Mouse (Mus musculus) heart, adult 2 months (tissue): Measurements from ENCODE around the gene Rpl35a. TPM values are rescaled to one million over a fixed set of nuclear protein-coding genes. Genes with fewer than 3 reads are reported as not detected.

ENCODE experiments used
- DNase-seq, 2 experiments: peaks; one replicate each; pipeline ENCODE4 v3.0.0; 2021
- H3K27ac ChIP-seq: fragments of 200-600 bp; 2 replicates; pipeline ENCODE4 v1.8.1; 2022
- H3K27me3 ChIP-seq: fragments of 200-500 bp; 2 replicates; pipeline ENCODE4 v1.6.1; 2012; ENCODE audit warnings: mild to moderate bottlenecking, low read length, inconsistent platforms, mixed read lengths; ENCODE audit not compliant: control insufficient read depth, insufficient read depth
- H3K36me3 ChIP-seq: fragments of 200-500 bp; 2 replicates; pipeline ENCODE4 v1.6.1; 2012; ENCODE audit warnings: low read length, inconsistent platforms; ENCODE audit not compliant: control insufficient read depth, insufficient read depth
- H3K4me1 ChIP-seq: fragments of 200-500 bp; 2 replicates; pipeline ENCODE4 v1.6.1; 2011; ENCODE audit warnings: low read length; ENCODE audit not compliant: control insufficient read depth, insufficient read depth
- H3K4me3 ChIP-seq: fragments of 200-600 bp; 2 replicates; pipeline ENCODE4 v1.8.1; 2022
- H3K79me2 ChIP-seq: fragments of 200-500 bp; replicated peaks from 2 replicates; pipeline ENCODE4 v1.6.1; 2012; ENCODE audit warnings: mild to moderate bottlenecking, inconsistent platforms, low read length, moderate library complexity, mixed read lengths; ENCODE audit not compliant: control insufficient read depth, insufficient read depth
- H3K9ac ChIP-seq: fragments of 200-500 bp; 2 replicates; pipeline ENCODE4 v1.6.1; 2012; ENCODE audit warnings: low read depth, mild to moderate bottlenecking, control low read depth, inconsistent platforms, low read length, mixed read lengths
- CTCF ChIP-seq: fragments of 200-600 bp; IDR thresholded peaks from 2 replicates; pipeline ENCODE4 v1.8.1; 2022; ENCODE audit warnings: antibody characterized with exemption, mild to moderate bottlenecking, moderate library complexity
- EP300 ChIP-seq: fragments of 200-500 bp; IDR thresholded peaks from 2 replicates; pipeline ENCODE4 v1.6.1; 2011; ENCODE audit warnings: low read depth, low read length, control low read depth; ENCODE audit not compliant: insufficient read depth
- POLR2A ChIP-seq: fragments of 200-500 bp; IDR thresholded peaks from 2 replicates; pipeline ENCODE4 v1.6.1; 2011; ENCODE audit warnings: mild to moderate bottlenecking, low read depth, low read length, control low read depth; ENCODE audit not compliant: insufficient read depth
- WGBS: fragments of 180-500 bp; shearing (Covaris S2); methylation state at CpG from one replicate; pipeline ENCODE4 v1.1.7; 2018; 5-methylcytosine and 5-hydroxymethylcytosine counted together
- intact Hi-C: fragments of 180-260 bp; cut with DNase I; formaldehyde crosslinking; loops from one replicate; pipeline ENCODE4 v1.15.1; 2025
- long read RNA-seq: library from polyadenylated mRNA; stranded (forward); transcript quantifications from one replicate; pipeline ENCODE4 v2.0.0, GENCODE M21; 2021
- polyA plus RNA-seq: library from polyadenylated mRNA; depleted of rRNA; stranded (reverse); fragments of >200 nt; gene quantifications from 2 replicates; pipeline ENCODE4 v1.2.3, GENCODE M21; 2012; rRNA removed
- total RNA-seq, 2 experiments: library from RNA; stranded (reverse); gene quantifications; 2 replicates each; pipeline ENCODE4 v1.2.3; 2021

The Rpl35a gene
- total RNA-seq = 100 to 1,000 TPM; 298 to 319 TPM
- 167 and 313 TPM in 2 replicates for polyA plus RNA-seq
- long read RNA-seq, transcript Rpl35a-201 (5 exons, 491 nt) = minor isoform, 6 of 25 reads
- long read RNA-seq, transcript Rpl35a-205 (5 exons, 510 nt) = major isoform, 13 of 25 reads
- long read RNA-seq, partial matches to known transcripts = 5 of 25 reads
- long read RNA-seq, other reads (novel, unspliced or antisense) = 0 of 25 reads

DNA sequence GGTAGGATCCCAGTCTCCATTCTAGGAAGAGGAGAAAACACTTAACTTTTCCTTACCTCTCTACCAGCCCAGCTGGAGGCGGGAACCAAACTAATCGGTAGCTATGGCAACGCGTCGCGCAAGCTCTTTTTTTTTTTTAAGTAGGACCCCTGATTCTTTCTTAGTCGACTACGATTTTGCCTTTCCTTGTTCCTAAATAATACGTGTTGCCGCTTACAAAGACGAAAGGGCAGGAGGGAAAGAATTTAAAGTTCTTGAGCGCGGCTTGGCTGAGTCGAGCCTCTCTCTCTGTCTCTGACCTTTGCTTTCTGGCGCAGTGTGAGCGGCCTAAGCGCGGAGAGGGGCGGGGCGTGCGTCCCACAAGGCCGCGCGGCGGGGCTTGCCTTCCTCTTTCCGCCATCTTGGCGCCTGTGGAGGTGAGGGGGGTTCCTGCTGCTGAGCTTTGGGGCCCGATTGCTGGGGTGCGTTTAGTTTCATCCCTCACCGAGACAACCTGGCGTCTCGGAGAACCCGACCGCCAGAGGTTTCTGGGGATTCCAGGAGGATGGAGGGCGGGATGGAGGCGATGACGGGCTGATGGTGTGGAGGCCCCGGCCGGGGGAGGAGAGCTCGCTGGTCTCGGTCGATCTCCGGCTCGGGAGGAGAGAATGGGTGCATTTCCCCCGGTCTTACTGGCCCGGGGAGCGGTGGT lies at the start of gene Rpl35a, which contains the start of gene Iqcg:
TSS of gene Rpl35a (plus strand) at position 359 of the 691 bp plus-strand sequence.
TSS of gene Iqcg (minus strand) at position 124 of the 691 bp plus-strand sequence.
- Histone ChIP-seq H3K9ac (peak within 1 kb of the TSS; percentile 87), H3K4me3 (peak within 1 kb of the TSS; percentile 79), H3K4me1 (peaks cover 4% of the 10 kb centered on the region), H3K27ac (peak within 1 kb of the TSS; percentile 97), H3K27me3 (no peaks in the 10 kb centered on the region), H3K36me3 (peaks cover 14% of the 10 kb centered on the region), H3K79me2 (no peaks in the 10 kb centered on the region)
- peak; percentile 92 to 94 for DNase-seq
- intact Hi-C loops = loop anchor here (5.0 kb wide), 1 partner anchor 196 kb away; the partner anchor contains the start of gene Snx4
- under 1% methylated on average over 47 of the region's 47 CpGs for WGBS
- TF ChIP-seq EP300 (peak; percentile 80; the same call in 1 of the 2 replicates), CTCF (no peak), POLR2A (peak; percentile 93)

DNA sequence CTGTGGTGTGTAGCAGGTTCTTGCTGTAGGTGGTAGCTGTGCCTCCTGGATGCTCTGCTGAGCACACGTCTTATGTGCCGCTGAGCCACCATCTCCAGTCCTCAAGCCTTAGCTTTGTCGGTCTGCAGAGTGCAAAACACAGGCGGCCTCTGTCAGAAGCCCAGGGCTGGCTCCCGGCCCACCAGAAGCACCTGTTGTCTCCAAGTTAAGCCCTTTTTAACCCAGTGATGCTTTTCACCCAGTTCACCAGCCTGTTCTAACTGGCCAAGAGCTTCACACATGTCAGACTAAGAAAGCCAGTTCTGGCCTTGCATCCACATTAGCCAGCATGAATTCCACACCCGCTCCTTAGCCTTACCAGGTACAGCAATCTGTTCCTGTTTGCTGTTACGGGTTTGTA lies 49.4 kb upstream of the Rpl35a start:
- TF ChIP-seq POLR2A (no peak), EP300 (no peak)
- Histone ChIP-seq H3K9ac (no peak overlapping the region), H3K27me3 (no peaks in the 10 kb centered on the region), H3K79me2 (no peaks in the 10 kb centered on the region), H3K36me3 (no peaks in the 10 kb centered on the region), H3K4me3 (no peak overlapping the region), H3K27ac (no peak overlapping the region), H3K4me1 (no peaks in the 10 kb centered on the region; the same call in 1 of the 2 replicates)
- 88% methylated on average over 7 of the region's 7 CpGs for whole genome bisulfite sequencing
- intact Hi-C loops = no loop called here
- no peak for DNase-seq

DNA sequence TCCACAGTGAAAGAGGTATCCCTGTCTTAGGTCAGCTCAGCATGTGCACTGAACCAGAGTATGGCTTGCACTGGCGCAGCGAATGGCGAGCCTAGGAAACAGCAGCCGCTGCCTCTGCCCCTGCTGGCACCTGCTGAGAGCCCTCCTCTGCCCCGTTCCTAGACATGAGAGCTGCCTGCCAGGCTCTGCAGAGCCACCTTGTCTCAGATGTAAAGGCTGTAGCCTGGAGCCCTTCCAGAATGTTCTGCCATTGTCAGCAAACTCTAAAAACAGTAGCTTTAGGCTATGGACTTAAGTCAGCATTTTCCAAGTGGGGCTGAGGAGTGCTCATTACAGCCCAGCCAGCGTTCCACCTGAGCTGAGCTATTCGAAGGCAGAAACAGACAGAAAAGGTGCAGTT lies 48.8 kb upstream of the Rpl35a start:
- DNase-seq = no peak
- H3K4me1 ChIP-seq = no peaks in the 10 kb centered on the region; the same call in 1 of the 2 replicates
- no peaks in the 10 kb centered on the region for H3K79me2 ChIP-seq
- H3K4me3 ChIP-seq = no peak overlapping the region
- intact Hi-C loops = no loop called here
- TF ChIP-seq CTCF (no peak), POLR2A (no peak), EP300 (no peak)
- no peak overlapping the region for H3K27ac ChIP-seq
- no peaks in the 10 kb centered on the region for H3K36me3 ChIP-seq
- H3K9ac ChIP-seq = no peak overlapping the region
- no peaks in the 10 kb centered on the region for H3K27me3 ChIP-seq
- WGBS = 77% methylated on average over 7 of the region's 7 CpGs

DNA sequence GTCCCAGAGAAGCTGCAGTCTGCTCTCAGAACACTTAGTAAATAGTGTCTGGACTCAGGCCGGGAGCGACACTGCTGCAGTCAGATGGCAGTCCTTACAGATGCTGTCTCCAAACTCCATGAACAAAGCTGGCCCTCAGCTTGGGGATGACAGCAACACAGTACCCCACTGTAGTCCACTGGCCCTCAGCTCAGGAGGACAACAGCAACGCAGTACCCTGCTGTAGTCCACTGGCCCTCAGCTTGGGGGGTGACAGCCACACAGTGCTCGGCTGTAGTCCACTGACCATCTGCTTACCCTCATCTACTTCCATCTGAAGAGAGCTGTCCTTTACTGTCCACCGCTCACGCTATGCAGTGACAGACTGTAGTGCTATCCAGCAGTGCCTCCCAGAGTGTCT lies 46.1 kb upstream of the Rpl35a start:
- Histone ChIP-seq H3K4me3 (no peak overlapping the region), H3K9ac (no peak overlapping the region), H3K36me3 (no peaks in the 10 kb centered on the region), H3K27me3 (no peaks in the 10 kb centered on the region), H3K4me1 (no peaks in the 10 kb centered on the region; the same call in 1 of the 2 replicates), H3K79me2 (no peaks in the 10 kb centered on the region), H3K27ac (no peak overlapping the region)
- TF ChIP-seq POLR2A (no peak), CTCF (no peak), EP300 (no peak)
- DNase-seq = no peak
- WGBS = 93% methylated on average over 6 of the region's 6 CpGs
- intact Hi-C loops = no loop called here

DNA sequence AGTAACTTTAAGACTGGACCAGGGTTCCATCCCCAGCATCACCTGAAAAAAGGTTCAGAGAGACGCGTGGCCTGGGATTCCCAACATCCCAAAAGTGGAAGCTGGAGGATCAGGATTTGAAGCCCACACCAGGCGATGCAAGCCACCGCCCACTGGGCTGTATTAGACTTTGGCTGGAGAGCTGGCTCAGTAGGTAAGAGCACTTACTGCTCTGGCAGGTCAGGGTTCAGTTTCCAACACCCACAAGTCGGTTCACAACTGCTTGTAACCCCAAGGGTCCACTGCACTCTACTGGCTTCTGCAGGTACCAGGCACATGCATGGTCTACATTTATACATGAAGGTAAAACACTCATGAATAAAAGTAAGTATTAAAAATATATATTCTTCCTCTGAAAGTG lies 42.5 kb upstream of the Rpl35a start:
- WGBS = 89% methylated on average over 5 of the region's 5 CpGs
- Histone ChIP-seq H3K36me3 (no peaks in the 10 kb centered on the region), H3K4me3 (no peak overlapping the region), H3K9ac (no peak overlapping the region), H3K4me1 (no peaks in the 10 kb centered on the region), H3K79me2 (no peaks in the 10 kb centered on the region), H3K27me3 (no peaks in the 10 kb centered on the region), H3K27ac (no peak overlapping the region)
- DNase-seq = no peak
- TF ChIP-seq EP300 (no peak), CTCF (no peak), POLR2A (no peak)
- intact Hi-C loops = no loop called here

DNA sequence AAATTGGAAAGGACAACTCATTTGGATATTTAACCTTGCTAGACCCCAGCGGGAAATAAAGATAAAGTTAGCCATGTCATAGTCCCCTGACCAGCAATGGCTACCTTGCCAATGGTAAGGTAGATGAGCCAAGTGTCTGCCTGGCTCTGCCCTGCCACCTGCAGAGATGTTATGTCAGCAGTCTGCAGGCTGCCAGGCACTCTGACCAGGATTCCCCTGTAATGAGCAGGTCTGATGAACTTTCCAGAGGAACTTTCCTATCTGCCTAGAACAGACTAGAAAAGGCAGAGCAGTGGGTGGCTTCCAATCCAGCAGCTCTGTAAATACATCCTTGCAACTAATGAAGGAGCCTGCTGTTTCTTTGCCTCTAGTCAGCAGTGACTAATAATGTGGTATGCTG lies 41.3 kb upstream of the Rpl35a start:
- no peaks in the 10 kb centered on the region for H3K4me1 ChIP-seq
- H3K27ac ChIP-seq = no peak overlapping the region
- WGBS = 70% methylated on average over 1 of the region's 1 CpGs
- H3K79me2 ChIP-seq = no peaks in the 10 kb centered on the region
- no peaks in the 10 kb centered on the region for H3K36me3 ChIP-seq
- intact Hi-C loops = no loop called here
- DNase-seq = no peak
- no peaks in the 10 kb centered on the region for H3K27me3 ChIP-seq
- no peak overlapping the region for H3K9ac ChIP-seq
- no peak for TF ChIP-seq EP300
- no peak for TF ChIP-seq POLR2A
- no peak for TF ChIP-seq CTCF
- no peak overlapping the region for H3K4me3 ChIP-seq
